Mouse (Mus musculus) forebrain, embryonic 14.5 days (tissue): ENCODE results near the gene Mrs2. TPM values are rescaled to one million over a fixed set of nuclear protein-coding genes. Genes with fewer than 3 reads are reported as not detected.
"Not testable (repeated sequence)": the region's sequence is repeated elsewhere in the genome, so short reads cannot be mapped to it uniquely, and the experiment has no call there.

Experiments used
- ATAC-seq: fragments of 200-750 bp; cut with Nextera tagmentation; 2 replicates; pipeline ENCODE4 v1.8.0; 2017; ENCODE audit warnings: mild to moderate bottlenecking, moderate library complexity
- DNase-seq: peaks from one replicate; pipeline ENCODE4 v3.0.0-alpha.2; 2015; ENCODE audit warnings: low spot score
- H3K27ac ChIP-seq: fragments of 300-500 bp; sonication (generic); 2 replicates; pipeline ENCODE4 v1.5.1; 2014; ENCODE audit warnings: low read depth, mild to moderate bottlenecking, control low read depth, low read length, moderate library complexity
- H3K27me3 ChIP-seq: fragments of 300-500 bp; sonication (generic); replicated peaks from 2 replicates; pipeline ENCODE4 v1.6.1; 2014; ENCODE audit warnings: low read length, control low read depth, mixed read lengths; ENCODE audit not compliant: control insufficient read depth, insufficient read depth
- H3K36me3 ChIP-seq: fragments of 300-500 bp; sonication (generic); 2 replicates; pipeline ENCODE4 v1.6.1; 2014; ENCODE audit warnings: low read length, control low read depth; ENCODE audit not compliant: control insufficient read depth, insufficient read depth
- H3K4me1 ChIP-seq: fragments of 300-500 bp; sonication (generic); 2 replicates; pipeline ENCODE4 v1.6.1; 2014; ENCODE audit warnings: antibody characterized with exemption, low read length, control low read depth; ENCODE audit not compliant: control insufficient read depth, insufficient read depth
- H3K4me2 ChIP-seq: fragments of 300-500 bp; sonication (generic); 2 replicates; pipeline ENCODE4 v1.6.1; 2014; ENCODE audit warnings: mild to moderate bottlenecking, control low read depth, low read length
- H3K4me3 ChIP-seq: fragments of 300-500 bp; sonication (generic); 2 replicates; pipeline ENCODE4 v1.5.1; 2014; ENCODE audit warnings: low read depth, low read length, control low read depth
- H3K9ac ChIP-seq: fragments of 300-500 bp; sonication (generic); 2 replicates; pipeline ENCODE4 v1.6.1; 2014; ENCODE audit warnings: mild to moderate bottlenecking, low read length, control low read depth, moderate library complexity
- H3K9me3 ChIP-seq: fragments of 300-500 bp; sonication (generic); replicated peaks from 2 replicates; pipeline ENCODE4 v1.6.1; 2016; ENCODE audit warnings: low read length, control low read depth, mixed read lengths; ENCODE audit not compliant: control insufficient read depth
- WGBS: fragments of 180-500 bp; shearing (Covaris S2); extraction: QIAGEN DNeasy Blood & Tissue Kit; methylation state at CpG from one replicate; pipeline ENCODE4 v1.1.7; 2014; 5-methylcytosine and 5-hydroxymethylcytosine counted together
- polyA plus RNA-seq: library from polyadenylated mRNA; unstranded; fragments of >200 nt; fragmentation: Nextera tagmentation; extraction: Ambion mirVana; gene quantifications from 2 replicates; pipeline ENCODE4 v1.2.1, GENCODE M21; 2014

Gene Mrs2
- polyA plus RNA-seq, 1 experiment from 2014 or later: 18.1 TPM

DNA sequence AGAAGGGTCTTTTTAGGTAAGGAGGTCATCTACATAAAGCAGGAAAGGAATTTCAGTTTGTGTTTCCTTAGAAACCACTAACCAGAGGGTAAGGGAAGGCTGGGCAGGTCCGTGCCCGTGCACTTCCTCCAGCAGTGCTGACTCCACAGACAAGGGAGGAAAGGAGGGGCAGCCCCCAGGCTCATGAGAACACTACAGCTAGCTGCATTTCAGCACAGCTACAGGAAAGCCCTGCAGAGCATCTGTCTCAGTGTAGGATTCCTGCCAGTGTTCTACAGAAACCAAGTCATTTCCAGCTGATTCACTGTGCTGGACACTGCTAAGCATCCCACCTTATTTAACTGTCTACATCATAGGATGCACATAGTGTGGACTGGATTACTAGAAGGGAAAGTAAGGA, 27.0 kb downstream of the Mrs2 start:
- 46% methylated on average over 2 of the region's 2 CpGs for WGBS

DNA sequence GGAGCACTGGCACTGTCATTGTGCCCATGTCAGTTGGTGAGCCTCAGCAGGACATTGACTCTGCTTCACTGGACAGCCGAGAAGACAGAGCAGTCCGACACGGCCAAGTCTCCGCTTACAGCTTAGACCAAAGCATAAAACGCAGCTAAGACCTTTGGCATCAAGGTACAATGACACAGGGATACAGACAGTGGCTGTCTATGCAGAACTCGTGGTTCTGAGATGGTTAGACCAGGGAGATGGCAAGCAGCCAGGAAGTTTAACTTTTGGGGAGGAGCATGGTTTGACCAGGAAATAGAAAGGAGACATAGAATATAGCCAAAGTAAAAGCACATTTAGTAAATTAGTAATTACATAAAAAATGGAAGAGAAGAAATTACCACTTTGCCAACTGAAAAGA, 31.2 kb downstream of the Mrs2 start:
- no peak for ATAC-seq
- no peak for DNase-seq
- H3K36me3 ChIP-seq: peaks cover 36% of the 10 kb centered on the region
- no peak overlapping the region for H3K27ac ChIP-seq
- H3K27me3 ChIP-seq: no peaks in the 10 kb centered on the region
- no peak overlapping the region for H3K4me2 ChIP-seq
- no peak overlapping the region for H3K9ac ChIP-seq
- H3K4me3 ChIP-seq: no peak overlapping the region
- H3K4me1 ChIP-seq: peaks cover 4% of the 10 kb centered on the region; the same call in 1 of the 2 replicates
- no peaks in the 10 kb centered on the region for H3K9me3 ChIP-seq
- 80% methylated on average over 6 of the region's 6 CpGs for WGBS

More for the DNA sequence above, 27.0 kb downstream of the Mrs2 start:
- no peaks in the 10 kb centered on the region for H3K9me3 ChIP-seq
- H3K27me3 ChIP-seq: no peaks in the 10 kb centered on the region
- DNase-seq (no peak), ATAC-seq (no peak)
- no peaks in the 10 kb centered on the region for H3K4me1 ChIP-seq
- peaks cover 76% of the 10 kb centered on the region for H3K36me3 ChIP-seq
- no peak overlapping the region for H3K4me3 ChIP-seq
- H3K4me2 ChIP-seq: no peak overlapping the region
- no peak overlapping the region for H3K27ac ChIP-seq
- H3K9ac ChIP-seq: no peak overlapping the region

DNA sequence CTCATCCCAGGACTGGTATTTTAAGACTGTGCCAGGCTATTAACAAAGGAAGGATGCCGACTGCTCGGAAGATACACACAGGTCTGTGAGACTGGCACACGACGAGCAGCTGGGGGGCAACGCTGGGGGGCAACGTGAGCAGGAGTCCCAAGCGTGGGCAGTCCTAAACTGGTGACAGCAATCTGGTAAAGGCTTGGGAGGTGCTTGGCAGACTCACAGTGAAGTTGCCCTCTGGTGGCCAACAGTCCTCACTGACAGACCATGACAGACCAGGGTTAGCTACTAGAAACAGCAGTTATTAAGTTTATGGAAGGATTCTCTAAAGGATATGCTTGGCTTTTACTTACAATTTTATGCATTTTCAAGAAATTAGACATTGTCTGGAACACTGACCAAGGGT, 31.8 kb downstream of the Mrs2 start:
- Histone ChIP-seq H3K27ac (no peak overlapping the region), H3K9me3 (no peaks in the 10 kb centered on the region), H3K4me2 (no peak overlapping the region), H3K4me1 (peaks cover 4% of the 10 kb centered on the region; the same call in 1 of the 2 replicates), H3K27me3 (no peaks in the 10 kb centered on the region), H3K36me3 (peaks cover 30% of the 10 kb centered on the region), H3K4me3 (no peak overlapping the region), H3K9ac (no peak overlapping the region)
- DNase-seq: peak; percentile 71
- ATAC-seq: peak; percentile 75
- 42% methylated on average over 7 of the region's 7 CpGs for WGBS

DNA sequence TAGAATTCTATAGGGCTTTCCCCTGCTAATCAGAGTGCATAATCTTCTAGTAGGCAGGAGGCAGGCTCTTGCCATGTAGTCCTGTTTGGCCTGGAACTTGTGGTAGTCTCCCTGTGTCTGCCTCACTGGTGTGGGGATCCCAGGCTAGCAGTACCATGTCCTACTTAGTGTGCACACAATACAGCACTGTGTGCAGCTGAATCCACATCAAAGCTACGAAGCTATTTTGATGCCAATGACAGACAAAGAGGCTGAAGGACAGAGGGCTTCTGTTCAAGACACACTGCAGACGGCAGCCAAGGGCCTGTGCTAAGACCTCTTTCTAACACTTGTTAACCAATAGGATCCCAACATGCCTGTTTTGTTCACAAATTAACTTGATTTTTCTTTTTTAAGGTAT, 34.7 kb downstream of the Mrs2 start:
- Histone ChIP-seq H3K9me3 (no peaks in the 10 kb centered on the region), H3K4me1 (peaks cover 4% of the 10 kb centered on the region; the same call in 1 of the 2 replicates), H3K36me3 (peaks cover 12% of the 10 kb centered on the region; the same call in 1 of the 2 replicates), H3K27ac (0 out of 2 replicates have a peak overlapping the region, but pooled peaks have one; percentile 21), H3K4me2 (no peak overlapping the region), H3K9ac (no peak overlapping the region), H3K27me3 (no peaks in the 10 kb centered on the region), H3K4me3 (no peak overlapping the region)
- ATAC-seq (peak; percentile 33; the same call in 1 of the 2 replicates), DNase-seq (peak; percentile 33)
- 35% methylated on average over 2 of the region's 2 CpGs for WGBS

DNA sequence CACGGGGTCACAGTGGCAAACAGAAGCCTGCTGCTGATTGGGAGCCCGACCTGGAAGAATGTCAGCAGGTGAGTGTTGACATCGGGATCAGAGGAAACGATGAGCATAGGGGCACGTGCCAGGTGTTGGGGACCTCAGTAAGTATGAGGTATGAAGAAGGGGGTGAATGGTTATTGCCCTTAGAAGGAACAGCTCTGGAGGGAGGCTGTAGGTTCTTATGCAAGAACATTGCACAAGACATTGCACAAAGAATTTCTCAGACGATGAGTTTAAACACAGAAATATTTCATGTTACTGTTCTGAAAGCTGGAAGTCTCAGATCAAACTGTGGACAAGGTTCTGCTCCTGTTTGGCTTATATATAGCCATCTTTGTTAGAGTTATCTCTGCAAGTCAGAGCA, 39.1 kb downstream of the Mrs2 start:
- H3K4me1 ChIP-seq: peaks cover 4% of the 10 kb centered on the region; the same call in 1 of the 2 replicates
- WGBS: 94% methylated on average over 6 of the region's 6 CpGs
- no peak overlapping the region for H3K9ac ChIP-seq

DNA sequence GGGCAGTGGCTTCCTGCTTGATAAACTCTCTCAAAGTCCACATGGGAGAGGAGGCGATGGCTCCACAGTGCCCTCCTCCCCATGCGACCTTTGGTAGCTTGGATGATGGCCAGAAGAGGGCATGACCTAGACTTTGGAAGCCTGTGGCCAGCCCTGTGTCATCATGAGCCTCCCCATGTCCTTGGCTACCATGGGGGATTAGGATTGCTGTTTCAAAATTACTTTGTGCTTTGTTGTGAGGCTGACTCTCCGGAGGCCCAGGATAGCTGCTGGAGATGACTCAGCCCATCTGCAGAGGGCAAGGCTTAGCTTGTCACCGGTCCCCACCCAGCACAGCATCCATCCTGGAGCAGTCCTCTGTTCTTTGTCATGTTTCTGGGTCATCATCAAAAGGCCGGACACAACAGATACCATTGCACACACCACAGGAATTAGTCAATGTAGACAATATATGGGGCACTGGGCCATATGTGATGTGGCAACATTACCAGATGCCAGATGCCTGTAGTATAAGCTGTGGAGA, 42.3 kb downstream of the Mrs2 start:
- H3K4me1 ChIP-seq: no peaks in the 10 kb centered on the region
- H3K4me3 ChIP-seq: no peak overlapping the region
- no peaks in the 10 kb centered on the region for H3K36me3 ChIP-seq
- H3K27me3 ChIP-seq: no peaks in the 10 kb centered on the region
- H3K4me2 ChIP-seq: no peak overlapping the region
- no peak overlapping the region for H3K9ac ChIP-seq
- H3K27ac ChIP-seq: no peak overlapping the region
- 88% methylated on average over 5 of the region's 5 CpGs for WGBS
- H3K9me3 ChIP-seq: no peaks in the 10 kb centered on the region
- DNase-seq: no peak
- ATAC-seq: no peak

More for the DNA sequence above, 39.1 kb downstream of the Mrs2 start:
- DNase-seq (no peak), ATAC-seq (no peak)
- Histone ChIP-seq H3K4me3 (no peak overlapping the region), H3K9me3 (no peaks in the 10 kb centered on the region), H3K27ac (no peak overlapping the region), H3K36me3 (no peaks in the 10 kb centered on the region), H3K27me3 (no peaks in the 10 kb centered on the region), H3K4me2 (no peak overlapping the region)

DNA sequence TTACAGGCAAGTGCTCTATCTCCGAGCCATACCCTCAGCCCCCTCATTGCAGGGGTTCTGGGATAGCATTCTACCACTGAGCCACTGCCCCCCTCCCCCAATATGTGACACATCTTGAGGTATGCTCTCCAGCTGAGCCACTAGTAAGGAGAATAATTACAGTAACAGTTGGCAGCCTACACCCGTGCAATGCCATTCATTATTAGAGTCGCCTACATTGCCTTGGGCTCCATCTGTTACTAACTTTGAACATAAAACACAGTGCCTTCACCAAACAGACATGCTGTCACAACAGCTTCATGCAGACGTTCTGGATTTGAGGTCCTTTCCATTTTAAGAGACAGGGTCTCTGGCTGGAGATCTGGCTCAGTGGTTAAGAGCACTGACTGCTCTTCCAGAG, 43.8 kb downstream of the Mrs2 start:
- no peaks in the 10 kb centered on the region for H3K27me3 ChIP-seq
- no peak overlapping the region for H3K27ac ChIP-seq
- no peaks in the 10 kb centered on the region for H3K36me3 ChIP-seq
- 45% methylated on average over 4 of the region's 4 CpGs for WGBS
- no peak overlapping the region for H3K9ac ChIP-seq
- ATAC-seq (peak; percentile 89), DNase-seq (peak; percentile 61)
- H3K4me1 ChIP-seq: no peaks in the 10 kb centered on the region
- H3K4me2 ChIP-seq: no peak overlapping the region
- no peak overlapping the region for H3K4me3 ChIP-seq
- H3K9me3 ChIP-seq: no peaks in the 10 kb centered on the region

DNA sequence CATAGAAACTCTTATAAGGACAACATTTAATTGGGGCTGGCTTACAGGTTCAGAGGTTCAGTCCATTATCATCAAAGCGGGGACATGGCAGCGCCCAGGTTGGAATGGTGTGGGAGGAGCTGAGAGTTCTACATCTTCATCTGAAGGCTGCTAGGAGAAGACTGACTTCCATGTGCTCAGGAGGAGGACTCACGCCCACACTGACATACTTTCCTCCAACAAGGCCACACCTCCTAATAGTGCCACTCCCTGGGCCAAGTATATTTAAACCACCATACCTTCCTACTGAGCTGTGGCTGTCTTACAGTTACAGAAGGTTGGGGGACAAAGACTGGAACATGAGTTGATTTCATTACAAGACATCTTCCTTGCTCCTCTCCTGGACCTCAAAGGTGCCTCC, 48.4 kb downstream of the Mrs2 start:
- H3K4me3 ChIP-seq, DNase-seq, ATAC-seq, H3K9me3 ChIP-seq, H3K4me1 ChIP-seq, H3K27ac ChIP-seq, H3K9ac ChIP-seq, H3K27me3 ChIP-seq, H3K36me3 ChIP-seq, H3K4me2 ChIP-seq: not testable (repeated sequence)
- 94% methylated on average over 3 of the region's 3 CpGs for WGBS

DNA sequence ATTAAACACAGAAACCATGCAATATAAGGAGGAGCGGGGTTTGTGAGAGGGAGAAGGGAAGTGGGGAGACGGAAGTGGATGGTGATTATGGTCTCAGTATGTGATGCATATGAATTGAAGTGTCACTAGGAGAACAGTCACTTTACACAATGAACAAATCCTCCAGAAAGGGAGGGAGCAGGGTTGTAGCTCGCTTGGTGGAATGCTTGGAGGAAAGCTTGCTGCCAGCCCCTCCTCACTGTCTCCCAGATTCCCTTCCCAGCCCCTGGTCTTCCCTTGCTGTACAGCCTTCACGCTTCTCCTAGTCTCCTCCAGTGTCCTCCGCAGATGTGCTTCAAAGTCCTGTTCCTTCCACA, 54.4 kb downstream of the Mrs2 start:
- Histone ChIP-seq H3K4me2 (peak overlapping the region; percentile 40), H3K9ac (peak overlapping the region; percentile 1; the same call in 1 of the 2 replicates), H3K4me1 (no peaks in the 10 kb centered on the region), H3K27ac (no peak overlapping the region), H3K36me3 (no peaks in the 10 kb centered on the region), H3K9me3 (no peaks in the 10 kb centered on the region), H3K27me3 (no peaks in the 10 kb centered on the region), H3K4me3 (peak overlapping the region; percentile 17)
- DNase-seq (no peak), ATAC-seq (no peak)
- 47% methylated on average over 5 of the region's 5 CpGs for WGBS
